Mouse (Mus musculus) MEL (cell line): ENCODE data around the gene Luzp2.

ENCODE experiments used
- CTCF ChIP-seq, 3 experiments: IDR thresholded peaks in 2 of 3; conservative IDR thresholded peaks in 1 of 3; 2 replicates each; pipeline ENCODE4 v1.5.1; 2011 to 2012; ENCODE audit warnings: low read length in 3 of 3, low read depth in 2 of 3, mild to moderate bottlenecking in 2 of 3, improper control_type of control experiment in 1 of 3, inconsistent platforms in 1 of 3, mixed read lengths in 1 of 3, moderate library complexity in 1 of 3; ENCODE audit not compliant: control insufficient read depth in 1 of 3, insufficient read depth in 1 of 3, poor library complexity in 1 of 3, severe bottlenecking in 1 of 3
- EP300 ChIP-seq, 2 experiments: IDR thresholded peaks; 2 replicates each; pipeline ENCODE4 v1.6.1; 2011; ENCODE audit warnings: improper control_type of control experiment in 2 of 2, low read length in 2 of 2, low read depth in 1 of 2, mild to moderate bottlenecking in 1 of 2
- GATA1 ChIP-seq: IDR thresholded peaks from 2 replicates; pipeline ENCODE4 v1.6.1; 2011; ENCODE audit warnings: low read depth, low read length, improper control_type of control experiment
- HCFC1 ChIP-seq: IDR thresholded peaks from 2 replicates; pipeline ENCODE4 v1.6.1; 2012; ENCODE audit warnings: low read depth, mild to moderate bottlenecking, inconsistent platforms, low read length, improper control_type of control experiment, moderate library complexity
- KAT2A ChIP-seq: conservative IDR thresholded peaks from 2 replicates; pipeline ENCODE4 v1.6.1; 2012; ENCODE audit warnings: low read depth, low read length, improper control_type of control experiment, inconsistent platforms
- MAFK ChIP-seq: IDR thresholded peaks from 2 replicates; pipeline ENCODE4 v1.6.1; 2011; ENCODE audit warnings: low read depth, mild to moderate bottlenecking, low read length, improper control_type of control experiment, borderline replicate concordance
- MAX ChIP-seq: IDR thresholded peaks from 2 replicates; pipeline ENCODE4 v1.6.1; 2011; ENCODE audit warnings: low read length, improper control_type of control experiment
- MAZ ChIP-seq: IDR thresholded peaks from 2 replicates; pipeline ENCODE4 v1.6.1; 2012; ENCODE audit warnings: low read depth, mild to moderate bottlenecking, inconsistent platforms, low read length, improper control_type of control experiment
- NRF1 ChIP-seq: IDR thresholded peaks from 2 replicates; pipeline ENCODE4 v1.6.1; 2014; ENCODE audit warnings: low read depth, mild to moderate bottlenecking, inconsistent platforms, low read length, improper control_type of control experiment, moderate library complexity; ENCODE audit not compliant: poor library complexity, insufficient read depth, severe bottlenecking
- POLR2A ChIP-seq, 2 experiments: IDR thresholded peaks; 2 replicates each; pipeline ENCODE4 v1.6.1; 2011 to 2012; ENCODE audit warnings: low read length in 2 of 2, mild to moderate bottlenecking in 2 of 2, control low read depth in 1 of 2, improper control_type of control experiment in 1 of 2, low read depth in 1 of 2, moderate library complexity in 1 of 2; ENCODE audit not compliant: control insufficient read depth in 1 of 2, insufficient read depth in 1 of 2, poor library complexity in 1 of 2
- POLR2AphosphoS5 ChIP-seq: IDR thresholded peaks from 2 replicates; pipeline ENCODE4 v1.6.1; 2012; ENCODE audit warnings: low read depth, borderline replicate concordance, mild to moderate bottlenecking, inconsistent platforms, low read length, moderate library complexity, mixed read lengths
- UBTF ChIP-seq: IDR thresholded peaks from 2 replicates; pipeline ENCODE4 v1.6.1; 2012; ENCODE audit warnings: low read depth, mild to moderate bottlenecking, inconsistent platforms, low read length, improper control_type of control experiment, moderate library complexity, borderline replicate concordance; ENCODE audit not compliant: insufficient read depth
- USF2 ChIP-seq, 2 experiments: IDR thresholded peaks; 2 replicates each; pipeline ENCODE4 v1.6.1; 2011 to 2012; ENCODE audit warnings: improper control_type of control experiment in 2 of 2, low read length in 2 of 2, borderline replicate concordance in 1 of 2, inconsistent platforms in 1 of 2, low read depth in 1 of 2, mild to moderate bottlenecking in 1 of 2; ENCODE audit not compliant: insufficient read depth in 1 of 2
- ZMIZ1 ChIP-seq: IDR thresholded peaks from 2 replicates; pipeline ENCODE4 v1.6.1; 2012; ENCODE audit warnings: low read depth, mild to moderate bottlenecking, inconsistent platforms, low read length, improper control_type of control experiment, moderate library complexity

DNA sequence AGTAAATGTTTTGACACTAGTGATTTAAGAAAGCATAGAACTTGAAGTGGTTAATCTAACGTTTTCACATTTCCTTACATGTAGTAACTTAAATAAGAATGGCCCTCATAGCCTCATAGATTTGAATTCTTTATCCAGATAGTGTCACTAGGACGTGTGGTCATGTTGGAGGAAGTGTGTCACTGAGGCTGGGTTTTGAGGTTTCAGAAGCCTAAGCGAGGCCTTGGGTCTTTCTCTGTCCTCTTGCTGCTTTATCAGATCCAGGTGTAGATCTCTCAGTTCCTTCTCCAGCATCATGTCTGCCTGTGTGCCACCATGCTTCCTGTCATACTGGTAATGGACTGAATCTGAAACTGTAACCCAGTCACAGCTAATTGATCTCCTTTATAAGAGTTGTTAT is 86.7 kb downstream of the Luzp2 start:
- TF ChIP-seq HCFC1: no peak
- no peak for TF ChIP-seq CTCF (IDR thresholded peaks at IDR 0.05 in 2 of 3, conservative IDR thresholded peaks at IDR 0.05 in 1 of 3; ENCODE audit: control insufficient read depth in 1 of 3, insufficient read depth in 1 of 3, low read depth in 2 of 3, low read length in 3 of 3, poor library complexity in 1 of 3, severe bottlenecking in 1 of 3)
- TF ChIP-seq GATA1: no peak
- TF ChIP-seq NRF1: no peak
- TF ChIP-seq MAFK: no peak
- no peak for TF ChIP-seq ZMIZ1
- no peak for TF ChIP-seq POLR2A (IDR thresholded peaks at IDR 0.05; ENCODE audit: control insufficient read depth in 1 of 2, insufficient read depth in 1 of 2, low read depth in 1 of 2, low read length in 2 of 2, poor library complexity in 1 of 2)
- TF ChIP-seq EP300 (IDR thresholded peaks at IDR 0.05; ENCODE audit: low read depth in 1 of 2, low read length in 2 of 2): no peak
- TF ChIP-seq MAZ: no peak
- no peak for TF ChIP-seq KAT2A
- no peak for TF ChIP-seq MAX
- no peak for TF ChIP-seq UBTF
- TF ChIP-seq POLR2AphosphoS5: no peak
- TF ChIP-seq USF2 (IDR thresholded peaks at IDR 0.05; ENCODE audit: borderline replicate concordance in 1 of 2, insufficient read depth in 1 of 2, low read depth in 1 of 2, low read length in 2 of 2): no peak
